Mouse (Mus musculus): ENCODE data around the gene Ecel1. TPM values are rescaled to one million over a fixed set of nuclear protein-coding genes. Genes with fewer than 3 reads are reported as not detected.

Ecel1 gene
- polyA plus RNA-seq (2014; fragmentation: Nextera tagmentation; extraction: Ambion mirVana), result 18.1 and 18.4 TPM in 2 replicates

- WGBS, result 3% methylated on average over 10 of the region's 12 CpGs
- no peaks in the 10 kb centered on the region for H3K4me1 ChIP-seq (ENCODE audit: control insufficient read depth, insufficient read depth, low read length)
- peak within 1 kb of the TSS; percentile 68 for H3K4me2 ChIP-seq (ENCODE audit: low read length)
- no peaks in the 10 kb centered on the region for H3K36me3 ChIP-seq (ENCODE audit: control insufficient read depth, insufficient read depth, low read length)
- H3K27ac ChIP-seq (ENCODE audit: low read depth, low read length), result peak within 1 kb of the TSS; percentile 55; the same call in 1 of the 2 replicates
- peaks cover 75% of the 10 kb centered on the region for H3K27me3 ChIP-seq (replicated peaks; ENCODE audit: control insufficient read depth, insufficient read depth, low read length)
- H3K9me3 ChIP-seq (replicated peaks; ENCODE audit: control insufficient read depth, low read length), result no peaks in the 10 kb centered on the region
- peak within 1 kb of the TSS; percentile 69 for H3K9ac ChIP-seq (ENCODE audit: low read length)
- ATAC-seq (no peak), DNase-seq (ENCODE audit: low spot score) (no peak)
- H3K4me3 ChIP-seq (ENCODE audit: low read depth, low read length), result peak within 1 kb of the TSS; percentile 42
These were observed at the start of gene Ecel1 for GRCm38 (mm10) chr1:87156199-87156587. Ecel1 (minus strand) TSS chr1:87156521.

- no peak overlapping the region for H3K4me3 ChIP-seq (ENCODE audit: low read depth, low read length)
- ATAC-seq, result no peak
- H3K9me3 ChIP-seq (replicated peaks; ENCODE audit: control insufficient read depth, low read length), result no peaks in the 10 kb centered on the region
- DNase-seq (ENCODE audit: low spot score), result no peak
- H3K36me3 ChIP-seq (ENCODE audit: control insufficient read depth, insufficient read depth, low read length), result no peaks in the 10 kb centered on the region
- 0 out of 2 replicates have a peak, but pooled peaks cover 6% of the 10 kb centered on the region for H3K27me3 ChIP-seq (replicated peaks; ENCODE audit: control insufficient read depth, insufficient read depth, low read length)
- H3K27ac ChIP-seq (ENCODE audit: low read depth, low read length), result no peak overlapping the region
- H3K4me1 ChIP-seq (ENCODE audit: control insufficient read depth, insufficient read depth, low read length), result no peaks in the 10 kb centered on the region
- no peak overlapping the region for H3K4me2 ChIP-seq (ENCODE audit: low read length)
- no peak overlapping the region for H3K9ac ChIP-seq (ENCODE audit: low read length)
- WGBS, result 62% methylated on average over 3 of the region's 3 CpGs
These were observed 49.2 kb upstream of the Ecel1 start for GRCm38 (mm10) chr1:87205502-87205901.

DNA sequence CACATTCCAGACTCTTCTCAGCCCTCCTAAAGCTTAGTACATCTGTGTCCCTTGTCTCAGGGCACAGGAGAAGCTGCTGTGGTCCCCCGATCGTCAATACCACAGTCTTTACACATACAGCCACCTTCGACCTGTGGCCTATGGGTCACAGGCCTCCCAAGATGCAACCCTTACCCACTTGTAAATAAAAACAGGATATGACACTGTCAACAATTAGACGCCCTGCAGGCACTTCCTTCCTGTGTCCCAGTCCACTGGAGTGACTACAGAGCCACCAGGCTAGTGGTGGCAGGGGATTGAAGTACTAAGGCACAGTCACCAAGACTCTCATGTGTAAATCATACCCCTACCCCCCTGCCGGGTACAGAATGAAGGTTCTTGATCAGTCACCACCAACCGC lies 48.7 kb upstream of the Ecel1 start:
- Histone ChIP-seq H3K4me1 (ENCODE audit: control insufficient read depth, insufficient read depth, low read length) (no peaks in the 10 kb centered on the region), H3K27ac (ENCODE audit: low read depth, low read length) (no peak overlapping the region), H3K9ac (ENCODE audit: low read length) (no peak overlapping the region), H3K27me3 (replicated peaks; ENCODE audit: control insufficient read depth, insufficient read depth, low read length) (0 out of 2 replicates have a peak, but pooled peaks cover 6% of the 10 kb centered on the region), H3K4me3 (ENCODE audit: low read depth, low read length) (no peak overlapping the region), H3K9me3 (replicated peaks; ENCODE audit: control insufficient read depth, low read length) (no peaks in the 10 kb centered on the region), H3K36me3 (ENCODE audit: control insufficient read depth, insufficient read depth, low read length) (no peaks in the 10 kb centered on the region), H3K4me2 (ENCODE audit: low read length) (no peak overlapping the region)
- no peak for ATAC-seq
- 73% methylated on average over 6 of the region's 6 CpGs for WGBS
- DNase-seq (ENCODE audit: low spot score), result no peak

- H3K27ac ChIP-seq (ENCODE audit: low read depth, low read length), result no peak within 1 kb of the TSS
- DNase-seq (ENCODE audit: low spot score) (no peak), ATAC-seq (no peak)
- H3K4me2 ChIP-seq (ENCODE audit: low read length), result no peak within 1 kb of the TSS
- H3K9ac ChIP-seq (ENCODE audit: low read length), result no peak within 1 kb of the TSS
- H3K9me3 ChIP-seq (replicated peaks; ENCODE audit: control insufficient read depth, low read length), result no peaks in the 10 kb centered on the region
- 86% methylated on average over 7 of the region's 7 CpGs for WGBS
- 0 out of 2 replicates have a peak, but pooled peaks cover 6% of the 10 kb centered on the region for H3K27me3 ChIP-seq (replicated peaks; ENCODE audit: control insufficient read depth, insufficient read depth, low read length)
- H3K4me1 ChIP-seq (ENCODE audit: control insufficient read depth, insufficient read depth, low read length), result no peaks in the 10 kb centered on the region
- H3K4me3 ChIP-seq (ENCODE audit: low read depth, low read length), result no peak within 1 kb of the TSS
- H3K36me3 ChIP-seq (ENCODE audit: control insufficient read depth, insufficient read depth, low read length), result no peaks in the 10 kb centered on the region
These were observed 48.1 kb upstream of the Ecel1 start, which contains the start of gene Chrng for GRCm38 (mm10) chr1:87204465-87204864. Chrng (plus strand) TSS chr1:87204657.

DNA sequence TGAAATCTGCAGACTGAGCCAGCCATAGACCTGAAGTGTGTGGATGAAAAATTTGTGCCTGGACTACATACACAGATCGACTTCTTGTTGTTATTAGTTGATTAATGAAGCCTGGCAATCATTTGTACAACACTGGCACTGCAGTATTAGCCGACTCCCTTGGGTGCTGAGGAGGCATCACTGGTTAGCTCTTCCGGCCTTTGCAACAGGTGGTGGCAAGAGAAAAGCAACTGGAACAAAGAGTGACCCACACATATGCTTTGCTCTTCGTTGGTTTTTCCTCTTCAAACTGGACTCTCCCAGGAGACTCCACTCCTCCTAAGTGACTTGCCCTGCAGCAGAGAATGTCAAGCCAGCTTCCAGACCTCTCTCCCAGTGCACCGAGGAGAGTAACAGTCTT lies 47.5 kb upstream of the Ecel1 start:
- H3K9ac ChIP-seq (ENCODE audit: low read length), result no peak overlapping the region
- ATAC-seq (no peak), DNase-seq (ENCODE audit: low spot score) (no peak)
- 0 out of 2 replicates have a peak, but pooled peaks cover 6% of the 10 kb centered on the region for H3K27me3 ChIP-seq (replicated peaks; ENCODE audit: control insufficient read depth, insufficient read depth, low read length)
- no peak overlapping the region for H3K4me2 ChIP-seq (ENCODE audit: low read length)
- H3K36me3 ChIP-seq (ENCODE audit: control insufficient read depth, insufficient read depth, low read length), result no peaks in the 10 kb centered on the region
- no peaks in the 10 kb centered on the region for H3K4me1 ChIP-seq (ENCODE audit: control insufficient read depth, insufficient read depth, low read length)
- H3K27ac ChIP-seq (ENCODE audit: low read depth, low read length), result no peak overlapping the region
- H3K9me3 ChIP-seq (replicated peaks; ENCODE audit: control insufficient read depth, low read length), result no peaks in the 10 kb centered on the region
- no peak overlapping the region for H3K4me3 ChIP-seq (ENCODE audit: low read depth, low read length)
- 84% methylated on average over 5 of the region's 5 CpGs for WGBS

GRCm38 (mm10) chr1:87201848-87202247 lies 45.5 kb upstream of the Ecel1 start:
- H3K36me3 ChIP-seq (ENCODE audit: control insufficient read depth, insufficient read depth, low read length), result no peaks in the 10 kb centered on the region
- no peak overlapping the region for H3K4me2 ChIP-seq (ENCODE audit: low read length)
- H3K27me3 ChIP-seq (replicated peaks; ENCODE audit: control insufficient read depth, insufficient read depth, low read length), result 0 out of 2 replicates have a peak, but pooled peaks cover 6% of the 10 kb centered on the region
- no peak for ATAC-seq
- no peaks in the 10 kb centered on the region for H3K4me1 ChIP-seq (ENCODE audit: control insufficient read depth, insufficient read depth, low read length)
- H3K27ac ChIP-seq (ENCODE audit: low read depth, low read length), result no peak overlapping the region
- DNase-seq (ENCODE audit: low spot score), result no peak
- no peak overlapping the region for H3K9ac ChIP-seq (ENCODE audit: low read length)
- 50% methylated on average over 1 of the region's 1 CpGs for WGBS
- no peak overlapping the region for H3K4me3 ChIP-seq (ENCODE audit: low read depth, low read length)
- H3K9me3 ChIP-seq (replicated peaks; ENCODE audit: control insufficient read depth, low read length), result no peaks in the 10 kb centered on the region

DNA sequence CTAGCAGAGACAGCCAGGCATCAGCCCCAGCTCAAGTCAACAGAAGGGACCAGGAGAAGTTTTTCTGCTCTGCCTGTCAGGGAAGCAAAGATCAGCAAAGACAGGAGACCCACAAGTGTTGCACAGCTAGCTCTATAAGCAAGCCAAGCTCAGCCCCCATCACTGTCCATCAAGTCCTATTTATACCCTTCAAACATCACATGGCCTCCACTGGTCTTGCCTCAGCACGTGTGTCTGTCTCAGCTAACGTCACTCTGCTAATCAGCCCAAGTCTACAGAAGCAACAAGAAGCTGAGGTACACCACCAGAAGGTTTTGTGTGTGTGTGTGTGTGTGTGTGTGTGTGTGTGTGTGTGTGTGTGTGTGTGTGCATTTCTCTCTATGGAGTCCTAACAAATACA lies 44.5 kb upstream of the Ecel1 start:
- Histone ChIP-seq H3K4me2 (ENCODE audit: low read length) (no peak overlapping the region), H3K4me1 (ENCODE audit: control insufficient read depth, insufficient read depth, low read length) (no peaks in the 10 kb centered on the region), H3K36me3 (ENCODE audit: control insufficient read depth, insufficient read depth, low read length) (no peaks in the 10 kb centered on the region), H3K9ac (ENCODE audit: low read length) (no peak overlapping the region), H3K4me3 (ENCODE audit: low read depth, low read length) (no peak overlapping the region), H3K9me3 (replicated peaks; ENCODE audit: control insufficient read depth, low read length) (no peaks in the 10 kb centered on the region), H3K27me3 (replicated peaks; ENCODE audit: control insufficient read depth, insufficient read depth, low read length) (no peaks in the 10 kb centered on the region), H3K27ac (ENCODE audit: low read depth, low read length) (no peak overlapping the region)
- ATAC-seq (no peak), DNase-seq (ENCODE audit: low spot score) (no peak)
- WGBS, result 50% methylated on average over 2 of the region's 2 CpGs

DNA sequence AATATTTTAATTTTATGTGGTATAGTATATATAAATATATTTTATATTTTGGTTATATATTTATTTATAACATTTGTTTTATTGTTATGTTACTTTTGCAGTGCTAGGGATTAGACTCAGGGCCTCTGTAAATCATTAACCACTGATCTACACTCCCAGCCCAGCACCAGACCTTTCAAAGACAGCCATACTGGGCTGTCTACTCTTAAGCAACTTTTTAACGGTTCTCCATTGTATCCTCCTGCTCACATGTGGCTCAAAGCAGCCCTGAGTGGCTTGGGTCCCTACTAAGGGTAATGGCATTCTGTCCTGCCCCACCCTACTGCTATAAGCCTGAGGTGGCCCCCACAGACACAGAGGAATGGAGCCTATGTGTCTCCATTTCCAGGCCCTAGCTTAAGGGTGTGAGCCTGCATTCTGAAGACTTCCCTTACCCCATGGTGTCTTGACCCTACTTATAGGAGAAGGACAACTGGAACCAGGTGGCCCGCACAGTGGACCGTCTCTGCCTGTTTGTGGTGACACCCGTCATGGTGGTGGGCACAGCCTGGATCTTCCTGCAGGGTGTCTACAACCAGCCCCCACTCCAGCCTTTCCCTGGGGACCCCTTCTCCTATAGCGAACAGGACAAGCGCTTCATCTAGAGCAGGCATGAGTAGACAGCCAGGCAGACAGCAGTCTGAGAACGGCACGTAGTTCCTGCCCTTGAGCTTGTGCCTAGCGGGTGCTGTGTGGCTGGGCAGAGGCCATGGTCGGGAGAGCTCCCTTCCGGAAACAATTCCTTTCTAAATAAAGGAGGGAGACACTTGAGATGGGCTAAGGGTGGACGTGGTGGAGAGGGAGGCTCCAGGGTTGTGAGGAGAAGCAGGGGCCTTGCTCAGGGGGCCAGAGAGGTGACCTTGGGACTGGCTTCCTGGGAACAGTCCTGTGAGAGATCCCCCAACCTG lies 42.1 kb upstream of the Ecel1 start:
- no peak overlapping the region for H3K4me3 ChIP-seq (ENCODE audit: low read depth, low read length)
- ATAC-seq (no peak), DNase-seq (ENCODE audit: low spot score) (no peak)
- H3K4me1 ChIP-seq (ENCODE audit: control insufficient read depth, insufficient read depth, low read length), result no peaks in the 10 kb centered on the region
- no peak overlapping the region for H3K9ac ChIP-seq (ENCODE audit: low read length)
- H3K4me2 ChIP-seq (ENCODE audit: low read length), result no peak overlapping the region
- H3K27ac ChIP-seq (ENCODE audit: low read depth, low read length), result no peak overlapping the region
- no peaks in the 10 kb centered on the region for H3K9me3 ChIP-seq (replicated peaks; ENCODE audit: control insufficient read depth, low read length)
- WGBS, result 79% methylated on average over 12 of the region's 12 CpGs
- H3K27me3 ChIP-seq (replicated peaks; ENCODE audit: control insufficient read depth, insufficient read depth, low read length), result no peaks in the 10 kb centered on the region
- H3K36me3 ChIP-seq (ENCODE audit: control insufficient read depth, insufficient read depth, low read length), result no peaks in the 10 kb centered on the region

DNA sequence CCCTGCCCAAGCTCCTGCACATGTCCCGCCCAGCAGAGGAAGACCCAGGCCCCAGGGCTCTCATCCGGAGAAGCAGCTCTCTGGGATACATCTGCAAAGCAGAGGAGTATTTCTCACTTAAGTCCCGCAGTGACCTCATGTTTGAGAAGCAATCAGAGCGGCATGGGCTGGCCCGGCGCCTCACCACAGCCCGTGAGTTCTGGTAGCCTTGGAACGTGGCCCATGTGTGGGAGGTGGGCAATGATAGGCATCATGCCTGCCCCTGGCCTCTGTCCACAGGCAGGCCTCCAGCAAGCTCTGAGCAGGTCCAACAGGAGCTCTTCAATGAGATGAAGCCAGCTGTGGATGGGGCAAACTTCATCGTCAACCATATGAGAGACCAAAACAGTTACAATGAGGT lies 41.0 kb upstream of the Ecel1 start:
- Histone ChIP-seq H3K4me2 (ENCODE audit: low read length) (no peak overlapping the region), H3K4me1 (ENCODE audit: control insufficient read depth, insufficient read depth, low read length) (no peaks in the 10 kb centered on the region), H3K9me3 (replicated peaks; ENCODE audit: control insufficient read depth, low read length) (no peaks in the 10 kb centered on the region), H3K4me3 (ENCODE audit: low read depth, low read length) (no peak overlapping the region), H3K36me3 (ENCODE audit: control insufficient read depth, insufficient read depth, low read length) (no peaks in the 10 kb centered on the region), H3K27me3 (replicated peaks; ENCODE audit: control insufficient read depth, insufficient read depth, low read length) (no peaks in the 10 kb centered on the region), H3K9ac (ENCODE audit: low read length) (no peak overlapping the region), H3K27ac (ENCODE audit: low read depth, low read length) (no peak overlapping the region)
- DNase-seq (ENCODE audit: low spot score) (no peak), ATAC-seq (no peak)
- 88% methylated on average over 9 of the region's 9 CpGs for WGBS

Data from forebrain, embryonic 14.5 days (tissue).